Mouse (Mus musculus) olfactory bulb, adult 2 months (tissue): ENCODE measurements around the gene Fggy.

Experiments
- CTCF ChIP-seq: fragments of 200-500 bp; IDR thresholded peaks from 2 replicates; pipeline ENCODE4 v1.5.1; 2012; ENCODE audit warnings: low read depth, mild to moderate bottlenecking, low read length, moderate library complexity; ENCODE audit not compliant: insufficient read depth
- POLR2A ChIP-seq: fragments of 200-500 bp; IDR thresholded peaks from 2 replicates; pipeline ENCODE4 v1.6.1; 2012; ENCODE audit warnings: mild to moderate bottlenecking, low read depth, low read length, moderate library complexity; ENCODE audit not compliant: insufficient read depth

DNA sequence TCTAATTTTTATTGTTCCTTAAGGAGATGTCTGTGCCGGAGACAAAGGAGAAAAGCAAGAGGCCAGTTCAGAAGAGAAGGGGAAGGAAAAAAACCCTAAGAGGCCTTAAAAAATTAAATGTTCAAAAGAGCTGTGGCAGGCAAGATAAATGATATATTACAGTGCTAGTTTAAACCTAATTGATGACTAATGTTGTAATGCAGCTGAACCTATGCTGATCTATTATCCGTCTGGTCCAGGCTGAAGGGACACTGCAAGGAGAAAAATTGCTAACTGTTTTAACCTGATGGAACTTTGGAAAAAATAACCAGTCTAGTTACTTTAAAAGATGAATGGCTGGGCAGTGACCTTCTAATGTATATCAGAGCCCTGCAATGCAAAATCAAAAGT lies 36.7 kb upstream of the Fggy start:
- TF ChIP-seq CTCF (no peak), POLR2A (no peak)
